Mouse (Mus musculus): ENCODE results near the gene Top2a. TPM values are rescaled to one million over a fixed set of nuclear protein-coding genes. Genes with fewer than 3 reads are reported as not detected.

Gene Top2a
- polyA plus RNA-seq, 1 experiment from 2014 or later, result 179 TPM

GRCm38 (mm10) chr11:98943741-98944461 is 80.1 kb downstream of the Top2a start:
- Histone ChIP-seq H3K9me3 (replicated peaks; ENCODE audit: control insufficient read depth, low read length) (no peaks in the 10 kb centered on the region), H3K9ac (ENCODE audit: low read length) (peak overlapping the region; percentile 93), H3K4me1 (ENCODE audit: control insufficient read depth, insufficient read depth, low read length) (peaks cover 93% of the 10 kb centered on the region), H3K27me3 (ENCODE audit: control insufficient read depth, insufficient read depth, low read length) (no peaks in the 10 kb centered on the region), H3K36me3 (ENCODE audit: control insufficient read depth, insufficient read depth) (no peaks in the 10 kb centered on the region), H3K4me2 (ENCODE audit: low read depth, low read length) (peak overlapping the region; percentile 96), H3K27ac (ENCODE audit: low read length) (peak overlapping the region; percentile 100), H3K4me3 (ENCODE audit: low read length) (peak overlapping the region; percentile 5; the same call in 1 of the 2 replicates)
- no peak for ATAC-seq (replicated peaks; ENCODE audit: extremely low read depth, insufficient read depth, low FRiP score)
- 28% methylated on average over 14 of the region's 14 CpGs for WGBS

Other genes starting within 250 kb of the Top2a start
- 7.0 and 8.2 TPM in 2 replicates for gene Nr1d1, start 248.9 kb downstream of the Top2a start, polyA plus RNA-seq (2015; fragmentation: Nextera tagmentation; extraction: Ambion mirVana)
- gene Msl1, start 228.7 kb downstream of the Top2a start, polyA plus RNA-seq (2015; fragmentation: Nextera tagmentation; extraction: Ambion mirVana), result 15.2 and 15.5 TPM in 2 replicates
- gene Casc3, start 219.3 kb downstream of the Top2a start, polyA plus RNA-seq (2015; fragmentation: Nextera tagmentation; extraction: Ambion mirVana), result 23.4 and 24.0 TPM in 2 replicates
- 1.0 and 1.1 TPM in 2 replicates for gene Rapgefl1, start 187.4 kb downstream of the Top2a start, polyA plus RNA-seq (2015; fragmentation: Nextera tagmentation; extraction: Ambion mirVana)
- gene Wipf2, start 160.6 kb downstream of the Top2a start, polyA plus RNA-seq (2015; fragmentation: Nextera tagmentation; extraction: Ambion mirVana), result 3.1 and 3.4 TPM in 2 replicates
- gene Cdc6, start 116.4 kb downstream of the Top2a start, polyA plus RNA-seq (2015; fragmentation: Nextera tagmentation; extraction: Ambion mirVana), result 18.6 and 23.0 TPM in 2 replicates
- 28.2 and 28.6 TPM in 2 replicates for gene Rara, start 96.4 kb downstream of the Top2a start, polyA plus RNA-seq (2015; fragmentation: Nextera tagmentation; extraction: Ambion mirVana)
- 4.1 and 4.5 TPM in 2 replicates for gene Gjd3, start 41.2 kb downstream of the Top2a start, polyA plus RNA-seq (2015; fragmentation: Nextera tagmentation; extraction: Ambion mirVana)
- gene Igfbp4, start 17.1 kb upstream of the Top2a start, polyA plus RNA-seq (2015; fragmentation: Nextera tagmentation; extraction: Ambion mirVana), result 377 and 385 TPM in 2 replicates
- 0.06 and 0.71 TPM in 2 replicates for gene Tns4, start 65.1 kb upstream of the Top2a start, polyA plus RNA-seq (2015; fragmentation: Nextera tagmentation; extraction: Ambion mirVana)
- gene Ccr7, start 130.9 kb upstream of the Top2a start, polyA plus RNA-seq (2015; fragmentation: Nextera tagmentation; extraction: Ambion mirVana), result 0.69 and 1.5 TPM in 2 replicates
- 161 and 177 TPM in 2 replicates for gene Smarce1, start 206.8 kb upstream of the Top2a start, polyA plus RNA-seq (2015; fragmentation: Nextera tagmentation; extraction: Ambion mirVana)
- 3.2 and 4.5 TPM in 2 replicates for gene Krt222, start 219.9 kb upstream of the Top2a start, polyA plus RNA-seq (2015; fragmentation: Nextera tagmentation; extraction: Ambion mirVana)

Data from heart, embryonic 16.5 days (tissue).